Mouse (Mus musculus): ENCODE measurements around the gene Gm21366.
"Not testable (repeated sequence)": the region's sequence is repeated elsewhere in the genome, so short reads cannot be mapped to it uniquely, and the experiment has no call there.

Gene Gm21366

GRCm38 (mm10) chrY:22861156-22861555 lies at the start of gene Gm21366:
Gm21366 (minus strand) TSS chrY:22861256.
- not testable (repeated sequence) for DNase-seq (ENCODE audit: extremely low read depth, insufficient read length, low spot score)
